Comparison of ENCODE assay signal across 10 mouse cellular contexts in the genomic region with DNA sequence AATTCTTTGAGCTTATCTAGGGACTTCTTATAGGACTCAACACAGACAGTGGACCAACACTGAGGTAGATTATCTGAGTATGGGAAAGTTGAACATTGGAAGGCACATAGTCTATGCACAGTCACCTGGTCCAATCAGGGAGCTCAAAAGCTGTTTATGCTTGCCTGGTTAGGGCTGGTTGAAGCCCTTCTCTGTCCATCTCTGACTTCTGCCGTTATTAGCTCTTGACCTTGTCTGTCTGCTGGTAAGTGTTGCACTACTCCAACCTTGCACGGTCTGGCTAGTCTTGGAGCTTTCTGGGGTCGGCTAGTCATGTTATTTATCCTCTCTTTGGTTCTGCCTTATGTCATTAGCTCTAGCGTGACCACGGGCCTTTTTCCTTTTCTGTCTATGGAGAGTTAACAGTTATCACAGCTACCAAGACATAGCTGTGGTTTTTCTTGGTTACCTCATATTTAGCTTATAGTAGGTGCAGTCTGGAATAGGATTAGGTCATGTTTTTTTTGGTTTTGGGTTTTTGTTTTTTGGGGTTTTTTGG. TPM values are rescaled to one million over a fixed set of nuclear protein-coding genes. Genes with fewer than 3 reads are reported as not detected.
DNase-seq lines count a peak whose midpoint lies in the region; ATAC-seq and TF ChIP-seq lines count a peak whose summit lies in the region.
"Had no signal": no experiment of that assay in that cellular context is flagged by ENCODE, and none has a peak within 500 bp of the region (broad histone marks: within the 10 kb centered on the region; RNA-seq: fewer than 3 reads in every experiment).

Gene Acot3 (plus strand): TSS at position 208 of the 538 bp plus-strand sequence.

- peaks cover 7% of the 10 kb centered on the region for H3K9me3 ChIP-seq in kidney, embryonic 14.5 days (ENCODE audit: control insufficient read depth, low read length)
- H3K9me3 ChIP-seq in forebrain, postnatal 0 days (ENCODE audit: low read length): 0 out of 2 replicates have a peak, but pooled peaks cover 4% of the 10 kb centered on the region
- H3K9me3 ChIP-seq in kidney, embryonic 15.5 days (replicated peaks): peaks cover 9% of the 10 kb centered on the region
- no peaks in the 10 kb centered on the region for H3K9me3 ChIP-seq in midbrain, embryonic 14.5 days (ENCODE audit: control insufficient read depth, low read length)

- no peak within 1 kb of the TSS for H3K9ac ChIP-seq in kidney, embryonic 14.5 days (ENCODE audit: low read depth, low read length)
- H3K9ac ChIP-seq in forebrain, postnatal 0 days: peak within 1 kb of the TSS; percentile 47; the same call in 1 of the 2 replicates
- H3K9ac ChIP-seq in kidney, embryonic 15.5 days: no peak within 1 kb of the TSS
- 0 out of 2 replicates have a peak within 1 kb of the TSS, but pooled peaks have one; percentile 47 for H3K9ac ChIP-seq in midbrain, embryonic 14.5 days (replicated peaks; ENCODE audit: low read length)

- 0 out of 2 replicates have a peak within 1 kb of the TSS, but pooled peaks have one; percentile 79 for H3K4me2 ChIP-seq in kidney, embryonic 14.5 days (replicated peaks; ENCODE audit: low read depth, low read length)
- peak within 1 kb of the TSS; percentile 81 for H3K4me2 ChIP-seq in forebrain, postnatal 0 days (ENCODE audit: low read depth)
- H3K4me2 ChIP-seq in kidney, embryonic 15.5 days: peak within 1 kb of the TSS; percentile 94
- peak within 1 kb of the TSS; percentile 62 for H3K4me2 ChIP-seq in midbrain, embryonic 14.5 days (ENCODE audit: low read length)

- peaks cover 9% of the 10 kb centered on the region; the same call in 1 of the 2 replicates for H3K27me3 ChIP-seq in kidney, embryonic 14.5 days (ENCODE audit: control insufficient read depth, insufficient read depth, low read length)
- H3K27me3 ChIP-seq in forebrain, postnatal 0 days (ENCODE audit: insufficient read depth, low read length): no peaks in the 10 kb centered on the region; the same call in 1 of the 2 replicates
- peaks cover 30% of the 10 kb centered on the region for H3K27me3 ChIP-seq in kidney, embryonic 15.5 days
- H3K27me3 ChIP-seq in midbrain, embryonic 14.5 days (ENCODE audit: control insufficient read depth, insufficient read depth, low read length): peaks cover 4% of the 10 kb centered on the region

- no peaks in the 10 kb centered on the region for H3K36me3 ChIP-seq in kidney, embryonic 14.5 days (ENCODE audit: control insufficient read depth, insufficient read depth, low read length)
- no peaks in the 10 kb centered on the region for H3K36me3 ChIP-seq in forebrain, postnatal 0 days (ENCODE audit: insufficient read depth)
- H3K36me3 ChIP-seq in kidney, embryonic 15.5 days: no peaks in the 10 kb centered on the region
- no peaks in the 10 kb centered on the region for H3K36me3 ChIP-seq in midbrain, embryonic 14.5 days (ENCODE audit: control insufficient read depth, insufficient read depth, low read length)

- DNase-seq in kidney, adult 8-10 months: no peak
- DNase-seq in forebrain, postnatal 0 days: no peak
- DNase-seq in midbrain, embryonic 14.5 days: no peak
- no peak for DNase-seq in lung, postnatal 10 days
- no peak for DNase-seq in cerebellum, postnatal 10 days
- DNase-seq: heart, postnatal 4 days; thymus, postnatal 36 days had no signal

- no peak within 1 kb of the TSS for H3K27ac ChIP-seq in kidney, embryonic 14.5 days (ENCODE audit: low read depth, low read length)
- no peak within 1 kb of the TSS for H3K27ac ChIP-seq in forebrain, postnatal 0 days (ENCODE audit: low read depth, low read length)
- H3K27ac ChIP-seq in kidney, embryonic 15.5 days: no peak within 1 kb of the TSS
- H3K27ac ChIP-seq in midbrain, embryonic 14.5 days (replicated peaks; ENCODE audit: low read depth, low read length): no peak within 1 kb of the TSS

- no peak for TF ChIP-seq CTCF in forebrain, postnatal 0 days (IDR thresholded peaks at IDR 0.05; ENCODE audit: low read depth)

- ATAC-seq in kidney, embryonic 14.5 days (ENCODE audit: low FRiP score, low TSS enrichment): no peak
- no peak for ATAC-seq in forebrain, postnatal 0 days
- no peak for ATAC-seq in kidney, embryonic 15.5 days (replicated peaks; ENCODE audit: low FRiP score)
- ATAC-seq in midbrain, embryonic 14.5 days (ENCODE audit: low FRiP score, low TSS enrichment): no peak

- H3K4me1 ChIP-seq in kidney, embryonic 14.5 days (ENCODE audit: control insufficient read depth, insufficient read depth, low read length): no peaks in the 10 kb centered on the region
- H3K4me1 ChIP-seq in forebrain, postnatal 0 days (ENCODE audit: insufficient read depth): no peaks in the 10 kb centered on the region
- H3K4me1 ChIP-seq in kidney, embryonic 15.5 days: peaks cover 10% of the 10 kb centered on the region
- 0 out of 2 replicates have a peak, but pooled peaks cover 3% of the 10 kb centered on the region for H3K4me1 ChIP-seq in midbrain, embryonic 14.5 days (ENCODE audit: control insufficient read depth, insufficient read depth, low read length)

- no peak within 1 kb of the TSS for H3K4me3 ChIP-seq in kidney, embryonic 14.5 days (ENCODE audit: low read length)
- peak within 1 kb of the TSS; percentile 41; the same call in 1 of the 2 replicates for H3K4me3 ChIP-seq in forebrain, postnatal 0 days (ENCODE audit: low read depth, low read length)
- peak within 1 kb of the TSS; percentile 51 for H3K4me3 ChIP-seq in kidney, embryonic 15.5 days (replicated peaks)
- H3K4me3 ChIP-seq in midbrain, embryonic 14.5 days (replicated peaks; ENCODE audit: low read depth, low read length): no peak within 1 kb of the TSS

- 78% methylated on average over 5 of the region's 5 CpGs for WGBS in kidney, embryonic 14.5 days
- WGBS in forebrain, postnatal 0 days: 89% methylated on average over 5 of the region's 5 CpGs
- WGBS in kidney, embryonic 15.5 days: 73% methylated on average over 5 of the region's 5 CpGs
- 72% methylated on average over 5 of the region's 5 CpGs for whole genome bisulfite sequencing in midbrain, embryonic 14.5 days

RNA-seq across cellular contexts. Expression of gene Acot3, which starts in this region (rescaled TPM):
- 0.55 and 0.79 TPM in 2 replicates for polyA plus RNA-seq in kidney, embryonic 14.5 days (2014; fragmentation: Nextera tagmentation; extraction: Ambion mirVana)
- 0.69 and 3.1 TPM in 2 replicates for total RNA-seq in forebrain, postnatal 0 days (2014; rRNA removed)
- polyA plus RNA-seq in forebrain, postnatal 0 days (2015; fragmentation: Nextera tagmentation; extraction: Ambion mirVana): 0.98 and 1.2 TPM in 2 replicates
- polyA plus RNA-seq in kidney, embryonic 15.5 days (2015; fragmentation: Nextera tagmentation; extraction: Ambion mirVana): 1.8 and 2.4 TPM in 2 replicates
- 0.88 and 1.2 TPM in 2 replicates for polyA plus RNA-seq in midbrain, embryonic 14.5 days (2014; fragmentation: Nextera tagmentation; extraction: Ambion mirVana)
- polyA plus RNA-seq: spleen, adult 2 months had no signal

Comparison
In these comparisons a context has a peak if more than half of its experiments do, and no peak if none do; other contexts are left out.
1. H3K4me3 ChIP-seq: peak in forebrain, postnatal 0 days (single experiment) and kidney, embryonic 15.5 days (single experiment); none in kidney, embryonic 14.5 days (single experiment) and midbrain, embryonic 14.5 days (single experiment).
2. H3K9ac ChIP-seq: peak in forebrain, postnatal 0 days (single experiment) and midbrain, embryonic 14.5 days (single experiment); none in kidney, embryonic 14.5 days (single experiment) and kidney, embryonic 15.5 days (single experiment).
3. Peak in every context shown above with its lines, with median percentiles within 50 percentile points of each other: H3K4me2 ChIP-seq.